Mouse (Mus musculus): ENCODE data around the gene Ptpn11.

- TF ChIP-seq CTCF (IDR thresholded peaks at IDR 0.05; ENCODE audit: control insufficient read depth, insufficient read depth, insufficient replicate concordance, low read depth, low read length) (no peak), POLR2A (IDR thresholded peaks at IDR 0.05; ENCODE audit: control insufficient read depth, low read depth, low read length) (no peak)
Observed at GRCm38 (mm10) chr5:121111106-121111915, 79.9 kb downstream of the Ptpn11 start.

All from testis, adult 2 months (tissue).